Mouse (Mus musculus) telencephalon, adult 2 months (tissue): ENCODE results near the gene Prkx.

Experiments used
- DNase-seq: peaks from one replicate; pipeline ENCODE4 v3.0.0-alpha.2; 2011; ENCODE audit warnings: low read depth, low spot score

Gene Prkx

GRCm38 (mm10) chrX:77796238-77796835, at the start of gene Prkx:
TSS of gene Prkx (minus strand) at chrX:77796278.
- peak; percentile 28 for DNase-seq

- no peak for DNase-seq
These were observed 16.0 kb upstream of the Prkx start for GRCm38 (mm10) chrX:77812031-77812430.

GRCm38 (mm10) chrX:77810608-77811206, 14.6 kb upstream of the Prkx start:
- DNase-seq = peak; percentile 72

- no peak for DNase-seq
These were observed 12.5 kb upstream of the Prkx start for GRCm38 (mm10) chrX:77808602-77809001.

GRCm38 (mm10) chrX:77802293-77802692, 6.2 kb upstream of the Prkx start:
- no peak for DNase-seq

GRCm38 (mm10) chrX:77801543-77801942, 5.5 kb upstream of the Prkx start:
- DNase-seq = no peak

- no peak for DNase-seq
These were observed 3.5 kb upstream of the Prkx start for GRCm38 (mm10) chrX:77799554-77799953.

GRCm38 (mm10) chrX:77797801-77798200, 1.7 kb upstream of the Prkx start:
- DNase-seq = no peak

- DNase-seq = no peak
These were observed 838 bp upstream of the Prkx start for GRCm38 (mm10) chrX:77796916-77797315.

GRCm38 (mm10) chrX:77795858-77796174, 262 bp downstream of the Prkx start:
- peak; percentile 71 for DNase-seq

GRCm38 (mm10) chrX:77794962-77795857, 868 bp downstream of the Prkx start:
- no peak for DNase-seq

GRCm38 (mm10) chrX:77788675-77789074, 7.4 kb downstream of the Prkx start:
- DNase-seq = no peak

GRCm38 (mm10) chrX:77786354-77786753, 9.7 kb downstream of the Prkx start:
- DNase-seq = no peak

- no peak for DNase-seq
These were observed 18.3 kb downstream of the Prkx start for GRCm38 (mm10) chrX:77777822-77778221.

- no peak for DNase-seq
These were observed 30.9 kb downstream of the Prkx start for GRCm38 (mm10) chrX:77765153-77765552.

- no peak for DNase-seq
These were observed 51.8 kb downstream of the Prkx start for GRCm38 (mm10) chrX:77744260-77744659.

- no peak for DNase-seq
These were observed 54.7 kb downstream of the Prkx start for GRCm38 (mm10) chrX:77741383-77741782.

GRCm38 (mm10) chrX:77733930-77734536, 62.0 kb downstream of the Prkx start:
- peak; percentile 6 for DNase-seq

GRCm38 (mm10) chrX:77720298-77720697, 75.8 kb downstream of the Prkx start:
- peak; percentile 10 for DNase-seq
